13 mouse cellular contexts compared by ENCODE assay signal in the genomic region with DNA sequence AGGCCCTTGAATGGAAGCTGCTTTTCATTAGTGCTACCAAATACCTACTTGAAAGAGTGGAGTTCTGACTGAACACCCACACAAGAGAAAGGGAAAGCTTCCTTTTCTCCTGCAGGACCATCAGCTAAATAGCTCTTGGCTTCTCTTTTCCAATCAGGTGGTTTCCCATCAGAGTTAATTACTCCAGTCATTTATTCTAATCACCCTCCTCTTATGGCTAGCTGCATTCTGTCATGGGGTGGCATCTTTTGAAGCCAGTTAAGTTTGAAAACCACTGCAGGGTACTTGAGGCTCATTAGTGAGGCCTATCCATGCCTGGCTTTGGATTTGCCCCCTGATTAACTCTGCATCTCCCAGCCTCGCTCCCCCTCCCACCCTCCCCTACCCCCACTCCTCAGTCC.
DNase-seq lines count a peak whose midpoint lies in the region; ATAC-seq lines count a peak whose summit lies in the region.
"Had no signal": no experiment of that assay in that cellular context is flagged by ENCODE, and none has a peak within 500 bp of the region (broad histone marks: within the 10 kb centered on the region; RNA-seq: fewer than 3 reads in every experiment).

No protein-coding gene starts in this region.

- no peaks in the 10 kb centered on the region for H3K9me3 ChIP-seq in embryonic facial prominence, embryonic 12.5 days
- no peaks in the 10 kb centered on the region for H3K9me3 ChIP-seq in hindbrain, embryonic 13.5 days
- H3K9me3 ChIP-seq in midbrain, embryonic 15.5 days: no peaks in the 10 kb centered on the region
- H3K9me3 ChIP-seq: liver, embryonic 13.5 days had no signal

- no peaks in the 10 kb centered on the region for H3K27me3 ChIP-seq in embryonic facial prominence, embryonic 12.5 days
- no peaks in the 10 kb centered on the region for H3K27me3 ChIP-seq in hindbrain, embryonic 13.5 days
- no peaks in the 10 kb centered on the region for H3K27me3 ChIP-seq in midbrain, embryonic 15.5 days (replicated peaks)
- H3K27me3 ChIP-seq: liver, embryonic 13.5 days had no signal

- WGBS in embryonic facial prominence, embryonic 12.5 days: 4% methylated on average over 1 of the region's 1 CpGs
- 15% methylated on average over 1 of the region's 1 CpGs for whole genome bisulfite sequencing in hindbrain, embryonic 13.5 days
- WGBS in midbrain, embryonic 15.5 days: 4% methylated on average over 1 of the region's 1 CpGs

- peak overlapping the region; percentile 63; the same call in 1 of the 2 replicates for H3K27ac ChIP-seq in embryonic facial prominence, embryonic 12.5 days
- peak overlapping the region; percentile 30 for H3K27ac ChIP-seq in hindbrain, embryonic 13.5 days
- H3K27ac ChIP-seq in midbrain, embryonic 15.5 days: no peak overlapping the region
- H3K27ac ChIP-seq: liver, embryonic 13.5 days had no signal

- no peak overlapping the region for H3K9ac ChIP-seq in embryonic facial prominence, embryonic 12.5 days
- H3K9ac ChIP-seq in hindbrain, embryonic 13.5 days: no peak overlapping the region
- no peak overlapping the region for H3K9ac ChIP-seq in midbrain, embryonic 15.5 days
- H3K9ac ChIP-seq: liver, embryonic 13.5 days had no signal

- ATAC-seq in embryonic facial prominence, embryonic 12.5 days (ENCODE audit: insufficient number of reproducible peaks, insufficient read depth, low FRiP score, low TSS enrichment): peak; percentile 85
- ATAC-seq in hindbrain, embryonic 13.5 days (ENCODE audit: low FRiP score): peak; percentile 92
- ATAC-seq in midbrain, embryonic 15.5 days (replicated peaks): peak; percentile 94
- ATAC-seq in megakaryocyte progenitor cell, adult 5-6 weeks (replicated peaks; ENCODE audit: poor library complexity): no peak
- ATAC-seq: CD4-positive, CD25-positive, alpha-beta regulatory T cell, adult 4 months; inflammation-experienced regulatory T-cells, adult 6 months had no signal

- peak overlapping the region; percentile 7; the same call in 1 of the 2 replicates for H3K4me2 ChIP-seq in embryonic facial prominence, embryonic 12.5 days (replicated peaks)
- no peak overlapping the region for H3K4me2 ChIP-seq in hindbrain, embryonic 13.5 days
- no peak overlapping the region for H3K4me2 ChIP-seq in midbrain, embryonic 15.5 days
- H3K4me2 ChIP-seq: liver, embryonic 13.5 days had no signal

- H3K36me3 ChIP-seq in embryonic facial prominence, embryonic 12.5 days: no peaks in the 10 kb centered on the region
- no peaks in the 10 kb centered on the region for H3K36me3 ChIP-seq in hindbrain, embryonic 13.5 days
- no peaks in the 10 kb centered on the region for H3K36me3 ChIP-seq in midbrain, embryonic 15.5 days (replicated peaks)
- H3K36me3 ChIP-seq: liver, embryonic 13.5 days had no signal

- peaks cover 11% of the 10 kb centered on the region for H3K4me1 ChIP-seq in embryonic facial prominence, embryonic 12.5 days
- H3K4me1 ChIP-seq in hindbrain, embryonic 13.5 days (replicated peaks): peaks cover 10% of the 10 kb centered on the region
- H3K4me1 ChIP-seq in midbrain, embryonic 15.5 days: peaks cover 6% of the 10 kb centered on the region
- H3K4me1 ChIP-seq: liver, embryonic 13.5 days had no signal

- H3K4me3 ChIP-seq in embryonic facial prominence, embryonic 12.5 days: no peak overlapping the region
- H3K4me3 ChIP-seq in hindbrain, embryonic 13.5 days: no peak overlapping the region
- no peak overlapping the region for H3K4me3 ChIP-seq in midbrain, embryonic 15.5 days
- H3K4me3 ChIP-seq: erythroblast, embryonic 14.5 days; liver, embryonic 13.5 days had no signal

- DNase-seq in ZHBTc4 (ENCODE audit: low read depth, low spot score): peak; percentile 3
- no peak for DNase-seq in cerebellum, adult 9-10 months
- no peak for DNase-seq in layer of hippocampus, postnatal 10 days (ENCODE audit: low spot score in 2 of 2)
- no peak for DNase-seq in layer of hippocampus, adult 9-10 months (ENCODE audit: low spot score)
- DNase-seq: kidney, postnatal 4 days; liver, embryonic 13.5 days had no signal
